Mouse (Mus musculus) lung, embryonic 14.5 days (tissue): ENCODE data around the gene Fam155a. TPM values are rescaled to one million over a fixed set of nuclear protein-coding genes. Genes with fewer than 3 reads are reported as not detected.

Source experiments
- ATAC-seq: fragments of 200-750 bp; cut with Nextera tagmentation; 2 replicates; pipeline ENCODE4 v1.8.0; 2017; ENCODE audit warnings: mild to moderate bottlenecking, moderate TSS enrichment, moderate library complexity; ENCODE audit not compliant: insufficient read depth
- DNase-seq: peaks from one replicate; pipeline ENCODE4 v3.0.0-alpha.2; 2015
- H3K27ac ChIP-seq: fragments of 300-500 bp; sonication (generic); 2 replicates; pipeline ENCODE4 v1.5.1; 2014; ENCODE audit warnings: low read depth, mild to moderate bottlenecking, moderate library complexity
- H3K27me3 ChIP-seq: fragments of 300-500 bp; sonication (generic); 2 replicates; pipeline ENCODE4 v1.6.1; 2014; ENCODE audit warnings: low read length, control low read depth; ENCODE audit not compliant: insufficient read depth
- H3K36me3 ChIP-seq: fragments of 300-500 bp; sonication (generic); 2 replicates; pipeline ENCODE4 v1.6.1; 2014; ENCODE audit warnings: control low read depth; ENCODE audit not compliant: insufficient read depth
- H3K4me1 ChIP-seq: fragments of 300-500 bp; sonication (generic); 2 replicates; pipeline ENCODE4 v1.6.1; 2014; ENCODE audit warnings: antibody characterized with exemption, control low read depth; ENCODE audit not compliant: insufficient read depth
- H3K4me2 ChIP-seq: fragments of 300-500 bp; sonication (generic); 2 replicates; pipeline ENCODE4 v1.6.1; 2014; ENCODE audit warnings: mild to moderate bottlenecking
- H3K4me3 ChIP-seq: fragments of 300-500 bp; sonication (generic); 2 replicates; pipeline ENCODE4 v1.5.1; 2014; ENCODE audit warnings: low read depth, low read length
- H3K9ac ChIP-seq: fragments of 300-500 bp; sonication (generic); 2 replicates; pipeline ENCODE4 v1.6.1; 2014
- H3K9me3 ChIP-seq: fragments of 300-500 bp; sonication (generic); 2 replicates; pipeline ENCODE4 v1.6.1; 2016; ENCODE audit warnings: low read depth, low read length, control low read depth
- CTCF ChIP-seq: IDR thresholded peaks from 2 replicates; pipeline ENCODE4 v1.5.1; 2016; ENCODE audit warnings: antibody characterized with exemption, low read depth
- WGBS: fragments of 180-500 bp; shearing (Covaris S2); extraction: QIAGEN DNeasy Blood & Tissue Kit; methylation state at CpG from one replicate; pipeline ENCODE4 v1.1.7; 2014; 5-methylcytosine and 5-hydroxymethylcytosine counted together
- polyA plus RNA-seq: library from polyadenylated mRNA; unstranded; fragments of >200 nt; fragmentation: Nextera tagmentation; extraction: Ambion mirVana; gene quantifications from 2 replicates; pipeline ENCODE4 v1.2.1, GENCODE M21; 2014

Gene Fam155a
- polyA plus RNA-seq, 1 experiment from 2014 or later: 0.26 TPM

DNA sequence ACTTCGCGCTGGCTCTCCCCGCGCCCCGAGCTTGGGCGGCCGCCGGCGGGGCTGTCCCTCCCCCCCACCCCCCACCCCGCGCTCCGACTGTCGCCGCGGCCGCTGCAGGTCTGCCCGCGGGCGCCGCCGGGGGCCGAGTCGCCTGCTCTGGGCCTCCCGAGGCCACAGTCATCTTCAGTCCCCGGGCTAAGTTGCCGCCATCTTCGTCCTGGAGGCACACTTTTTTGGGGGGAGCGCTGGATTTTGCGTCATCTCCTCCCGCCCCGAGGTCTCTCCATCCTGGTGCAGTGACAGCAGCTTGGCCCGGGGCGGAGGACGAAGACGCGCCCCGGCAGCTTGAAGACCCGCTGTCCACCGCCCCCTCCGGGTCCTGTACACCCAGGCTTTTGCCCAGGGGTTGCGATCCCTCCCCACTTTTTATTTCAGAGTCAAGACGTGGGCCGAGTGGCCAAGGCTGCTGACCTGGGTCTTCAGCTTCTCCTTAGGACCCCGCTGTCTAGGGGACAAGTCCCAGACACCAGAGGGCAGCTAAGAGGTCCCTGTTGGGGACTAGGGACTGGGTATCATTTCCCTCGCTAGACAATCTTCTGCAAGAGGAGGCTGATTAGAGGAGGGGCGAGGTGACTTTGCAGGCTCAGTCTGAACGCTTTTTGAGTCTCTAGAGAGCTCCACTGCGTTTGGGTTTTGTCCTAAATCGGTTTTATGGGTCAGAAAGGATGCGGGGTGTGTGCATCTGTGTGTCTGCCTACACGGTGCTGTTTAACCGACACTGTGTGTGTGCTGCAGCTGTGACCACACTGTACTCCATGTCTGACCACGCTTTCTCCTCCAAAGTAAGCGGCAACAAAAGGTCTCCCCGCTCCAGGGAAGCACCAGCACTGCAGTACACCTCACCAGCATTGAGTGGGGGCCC lies 901 bp upstream of the Fam155a start:
- ATAC-seq (peak; percentile 52; the same call in 1 of the 2 replicates), DNase-seq (peak; percentile 10)
- Histone ChIP-seq H3K27ac (no peak overlapping the region), H3K4me1 (no peaks in the 10 kb centered on the region), H3K4me2 (peak overlapping the region; percentile 77), H3K9me3 (no peaks in the 10 kb centered on the region), H3K9ac (no peak overlapping the region), H3K27me3 (peaks cover 45% of the 10 kb centered on the region), H3K36me3 (no peaks in the 10 kb centered on the region), H3K4me3 (peak overlapping the region; percentile 44)
- TF ChIP-seq CTCF: no peak
- WGBS: under 1% methylated on average over 51 of the region's 55 CpGs

- H3K9ac ChIP-seq: no peak overlapping the region
- no peaks in the 10 kb centered on the region for H3K4me1 ChIP-seq
- no peaks in the 10 kb centered on the region for H3K9me3 ChIP-seq
- peak; percentile 33 for DNase-seq
- TF ChIP-seq CTCF: 0 out of 2 replicates have a peak, but pooled peaks have one; percentile 2
- H3K36me3 ChIP-seq: no peaks in the 10 kb centered on the region
- WGBS: 1% methylated on average over 45 of the region's 48 CpGs
- 0 out of 2 replicates have a peak, but pooled peaks have one; percentile 33 for ATAC-seq
- H3K27me3 ChIP-seq: peaks cover 45% of the 10 kb centered on the region
- H3K4me2 ChIP-seq: peak overlapping the region; percentile 77
- H3K27ac ChIP-seq: no peak overlapping the region
- peak overlapping the region; percentile 44 for H3K4me3 ChIP-seq
Measured at GRCm38 (mm10) chr8:9770261-9770998, 531 bp downstream of the Fam155a start.

DNA sequence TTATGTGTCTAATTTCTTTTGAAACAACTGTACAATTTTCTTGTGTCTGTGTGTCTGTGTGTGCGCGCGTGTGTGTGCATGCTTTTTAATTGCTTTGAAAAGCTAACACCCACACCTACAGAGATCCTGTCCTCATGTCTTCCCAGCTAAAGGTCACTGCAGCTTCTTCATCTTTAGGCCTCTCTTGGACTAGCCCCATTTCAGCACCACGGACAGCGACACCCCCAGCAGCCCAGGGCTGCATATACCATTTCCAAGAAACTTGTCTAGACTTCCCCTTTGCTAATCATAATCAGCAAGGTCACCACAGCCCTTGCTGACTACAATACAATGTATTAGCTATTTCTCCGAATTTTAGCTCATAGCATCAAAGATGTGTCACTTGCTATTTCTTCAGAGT lies 1.9 kb downstream of the Fam155a start:
- H3K4me2 ChIP-seq: no peak overlapping the region
- no peaks in the 10 kb centered on the region for H3K9me3 ChIP-seq
- H3K4me3 ChIP-seq: no peak overlapping the region
- peaks cover 45% of the 10 kb centered on the region for H3K27me3 ChIP-seq
- H3K4me1 ChIP-seq: no peaks in the 10 kb centered on the region
- ATAC-seq: peak; percentile 75
- DNase-seq: peak; percentile 91
- TF ChIP-seq CTCF: no peak
- H3K9ac ChIP-seq: no peak overlapping the region
- 23% methylated on average over 6 of the region's 6 CpGs for WGBS
- H3K27ac ChIP-seq: no peak overlapping the region
- no peaks in the 10 kb centered on the region for H3K36me3 ChIP-seq

- Histone ChIP-seq H3K27ac (no peak overlapping the region), H3K4me1 (no peaks in the 10 kb centered on the region), H3K36me3 (no peaks in the 10 kb centered on the region), H3K4me2 (no peak overlapping the region), H3K4me3 (no peak overlapping the region), H3K9ac (no peak overlapping the region), H3K9me3 (no peaks in the 10 kb centered on the region), H3K27me3 (no peaks in the 10 kb centered on the region)
- 73% methylated on average over 5 of the region's 5 CpGs for WGBS
- ATAC-seq: no peak
- no peak for DNase-seq
- no peak for TF ChIP-seq CTCF
Measured at GRCm38 (mm10) chr8:9735169-9735568, 35.8 kb downstream of the Fam155a start.

GRCm38 (mm10) chr8:9709791-9710190 lies 61.2 kb downstream of the Fam155a start:
- Histone ChIP-seq H3K9me3 (no peaks in the 10 kb centered on the region), H3K4me2 (no peak overlapping the region), H3K27ac (no peak overlapping the region), H3K9ac (no peak overlapping the region), H3K4me1 (no peaks in the 10 kb centered on the region), H3K4me3 (no peak overlapping the region), H3K27me3 (no peaks in the 10 kb centered on the region), H3K36me3 (no peaks in the 10 kb centered on the region)
- ATAC-seq (no peak), DNase-seq (no peak)
- WGBS: 84% methylated on average over 4 of the region's 4 CpGs
- TF ChIP-seq CTCF: no peak

DNA sequence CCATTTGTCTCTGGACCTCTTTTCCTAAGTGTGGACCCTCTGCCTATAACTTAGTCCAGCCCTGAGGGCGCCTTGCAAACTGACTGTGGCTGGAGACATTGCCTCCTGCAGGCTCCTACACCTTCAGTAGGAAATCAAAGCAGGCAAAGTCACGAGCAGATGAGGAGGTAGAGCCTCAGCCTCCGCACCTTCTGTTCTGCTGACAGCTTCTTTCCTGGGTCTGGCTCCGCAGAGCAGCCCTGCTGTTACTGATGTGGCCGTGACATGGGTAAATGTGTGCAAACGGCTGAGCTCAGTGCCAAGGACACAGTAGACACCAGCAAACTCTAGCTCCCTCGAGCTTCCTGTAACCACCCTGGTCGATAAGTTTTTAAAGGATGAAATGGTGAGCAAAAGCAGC lies 63.5 kb downstream of the Fam155a start:
- Histone ChIP-seq H3K4me3 (no peak overlapping the region), H3K36me3 (no peaks in the 10 kb centered on the region), H3K27me3 (no peaks in the 10 kb centered on the region), H3K27ac (no peak overlapping the region), H3K4me1 (no peaks in the 10 kb centered on the region), H3K9me3 (no peaks in the 10 kb centered on the region), H3K9ac (no peak overlapping the region), H3K4me2 (no peak overlapping the region)
- ATAC-seq: no peak
- no peak for DNase-seq
- TF ChIP-seq CTCF: no peak
- 58% methylated on average over 8 of the region's 8 CpGs for WGBS

DNA sequence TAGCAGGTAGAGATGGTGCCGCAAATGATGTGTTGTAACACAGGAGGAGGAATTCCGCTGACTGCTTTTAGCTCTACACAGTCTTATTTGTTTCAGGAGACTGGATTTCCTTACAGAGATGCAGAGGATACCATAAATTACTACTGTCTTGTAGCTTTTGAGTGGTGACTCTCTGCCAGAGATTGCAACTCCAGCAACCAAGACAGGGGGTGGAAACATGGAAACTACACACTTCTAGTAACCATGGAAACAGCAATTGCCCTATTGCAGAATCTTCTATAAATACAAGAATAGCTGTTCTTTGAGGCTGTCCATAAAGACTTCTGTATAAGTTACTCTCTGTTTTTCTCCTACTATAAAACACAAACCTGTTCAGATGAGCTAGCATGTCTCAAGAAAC lies 76.2 kb downstream of the Fam155a start:
- TF ChIP-seq CTCF: no peak
- no peaks in the 10 kb centered on the region for H3K4me1 ChIP-seq
- no peak for ATAC-seq
- no peak overlapping the region for H3K4me3 ChIP-seq
- H3K4me2 ChIP-seq: no peak overlapping the region
- H3K27me3 ChIP-seq: no peaks in the 10 kb centered on the region
- no peaks in the 10 kb centered on the region for H3K9me3 ChIP-seq
- H3K9ac ChIP-seq: no peak overlapping the region
- no peak for DNase-seq
- no peaks in the 10 kb centered on the region for H3K36me3 ChIP-seq
- no peak overlapping the region for H3K27ac ChIP-seq
- WGBS: 79% methylated on average over 2 of the region's 2 CpGs
